Mouse (Mus musculus) liver, embryonic 14.5 days (tissue): ENCODE data around the gene Nup50. TPM values are rescaled to one million over a fixed set of nuclear protein-coding genes. Genes with fewer than 3 reads are reported as not detected.

Experiments used
- ATAC-seq: fragments of 200-750 bp; cut with Nextera tagmentation; 2 replicates; pipeline ENCODE4 v1.8.0; 2017; ENCODE audit warnings: moderate number of reproducible peaks, mild to moderate bottlenecking, moderate library complexity; ENCODE audit not compliant: insufficient read depth
- DNase-seq, 3 experiments: peaks; one replicate each; pipeline ENCODE4 v3.0.0-alpha.2; 2012 to 2013; ENCODE audit warnings: low read depth in 3 of 3, low spot score in 3 of 3
- H3K27ac ChIP-seq: fragments of 300-500 bp; sonication (generic); 2 replicates; pipeline ENCODE4 v1.5.1; 2014; ENCODE audit warnings: moderate library complexity, mild to moderate bottlenecking, control low read depth, inconsistent platforms
- H3K27me3 ChIP-seq: fragments of 300-500 bp; sonication (generic); 2 replicates; pipeline ENCODE4 v1.6.1; 2014; ENCODE audit warnings: mild to moderate bottlenecking, low read length, moderate library complexity; ENCODE audit not compliant: control insufficient read depth, insufficient read depth
- H3K36me3 ChIP-seq: fragments of 300-500 bp; sonication (generic); replicated peaks from 2 replicates; pipeline ENCODE4 v1.6.1; 2014; ENCODE audit warnings: low read depth; ENCODE audit not compliant: control insufficient read depth, insufficient read depth
- H3K4me1 ChIP-seq, 2 experiments: fragments of 200-500 bp in 1 of 2; fragments of 300-500 bp in 1 of 2; sonication (generic) in 1 of 2; replicated peaks; 2 replicates each; pipeline ENCODE4 v1.6.1; 2012 to 2014; ENCODE audit warnings: antibody characterized with exemption in 1 of 2, inconsistent platforms in 1 of 2, low read length in 1 of 2; ENCODE audit not compliant: control insufficient read depth in 2 of 2, insufficient read depth in 2 of 2
- H3K4me2 ChIP-seq: fragments of 300-500 bp; sonication (generic); 2 replicates; pipeline ENCODE4 v1.6.1; 2014; ENCODE audit warnings: low read depth, mild to moderate bottlenecking, control low read depth, moderate library complexity
- H3K4me3 ChIP-seq, 2 experiments: fragments of 200-500 bp in 1 of 2; fragments of 300-500 bp in 1 of 2; sonication (generic) in 1 of 2; 2 replicates each; pipeline ENCODE4 v1.5.1; 2012 to 2014; ENCODE audit warnings: low read depth in 2 of 2, low read length in 2 of 2, mild to moderate bottlenecking in 2 of 2, control low read depth in 1 of 2, inconsistent platforms in 1 of 2, moderate library complexity in 1 of 2; ENCODE audit not compliant: insufficient read depth in 1 of 2
- H3K9ac ChIP-seq: fragments of 300-500 bp; sonication (generic); replicated peaks from 2 replicates; pipeline ENCODE4 v1.6.1; 2014; ENCODE audit warnings: mild to moderate bottlenecking, control low read depth, moderate library complexity
- H3K9me3 ChIP-seq: fragments of 300-500 bp; sonication (generic); 2 replicates; pipeline ENCODE4 v1.6.1; 2016; ENCODE audit warnings: low read length, mixed read lengths; ENCODE audit not compliant: control insufficient read depth
- CTCF ChIP-seq: IDR thresholded peaks from 2 replicates; pipeline ENCODE4 v1.5.1; 2016; ENCODE audit warnings: antibody characterized with exemption, low read depth, control low read depth
- EP300 ChIP-seq: IDR thresholded peaks from 2 replicates; pipeline ENCODE4 v1.6.1; 2016; ENCODE audit warnings: antibody characterized with exemption, low read depth
- WGBS: fragments of 180-500 bp; shearing (Covaris S2); extraction: QIAGEN DNeasy Blood & Tissue Kit; methylation state at CpG from one replicate; pipeline ENCODE4 v1.1.7; 2014; ENCODE audit not compliant: insufficient replicate concordance; 5-methylcytosine and 5-hydroxymethylcytosine counted together
- polyA plus RNA-seq, 2 experiments: library from polyadenylated mRNA; depleted of rRNA in 1 of 2; stranded (reverse) in 1 of 2; unstranded in 1 of 2; fragments of >200 nt; fragmentation: Nextera tagmentation in 1 of 2; extraction: Ambion mirVana in 1 of 2; gene quantifications; 2 replicates each; pipeline versions ENCODE4 v1.2.1 to v1.2.3; 2012 to 2014

Nup50 gene
- polyA plus RNA-seq, 2 experiments: 11.8 to 22.7 TPM

DNA sequence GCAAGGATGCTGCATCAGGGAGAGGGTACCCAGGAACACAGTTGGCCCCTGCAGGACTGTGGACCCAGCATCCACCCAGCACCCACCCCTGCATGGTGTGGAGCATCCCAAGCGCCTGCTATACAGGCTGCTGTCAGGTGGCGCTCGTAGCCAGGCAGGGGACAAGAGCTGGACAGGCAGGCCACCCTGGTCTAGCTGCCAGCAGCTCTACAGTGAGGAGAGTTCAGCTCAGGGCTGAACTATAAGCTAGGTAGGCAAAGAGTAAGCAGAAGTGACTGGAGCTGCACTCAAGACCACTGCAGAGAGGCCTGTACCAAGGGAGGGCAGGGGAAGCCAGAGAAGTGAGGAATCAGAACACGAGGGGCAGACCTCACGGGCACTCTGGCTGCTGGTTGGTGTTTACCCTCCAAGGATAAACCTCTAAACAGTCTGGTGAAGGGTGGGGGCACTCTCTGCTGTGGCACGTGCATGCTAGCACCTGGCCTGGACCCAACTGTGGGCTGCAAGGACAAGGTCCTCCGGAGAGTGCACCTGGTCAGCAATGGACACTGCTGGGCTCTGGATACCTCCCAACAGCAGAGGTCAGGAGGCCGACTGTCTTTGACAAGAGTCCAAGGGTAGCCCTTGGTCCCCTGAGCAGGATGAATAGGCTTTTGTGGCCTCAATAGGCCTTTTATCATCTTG is 49.8 kb downstream of the Nup50 start:
- DNase-seq (no peak), ATAC-seq (peak; percentile 26; the same call in 1 of the 2 replicates)
- Histone ChIP-seq H3K4me3 (no peak overlapping the region), H3K4me2 (no peak overlapping the region), H3K4me1 (peaks cover 0 to 4% of the 10 kb centered on the region in 2 experiments; a peak in 1 of 4 replicates), H3K9ac (no peak overlapping the region), H3K9me3 (no peaks in the 10 kb centered on the region), H3K27me3 (no peaks in the 10 kb centered on the region), H3K27ac (no peak overlapping the region), H3K36me3 (no peaks in the 10 kb centered on the region)
- TF ChIP-seq CTCF: no peak
- TF ChIP-seq EP300: no peak
- 58% methylated on average over 8 of the region's 8 CpGs for WGBS

DNA sequence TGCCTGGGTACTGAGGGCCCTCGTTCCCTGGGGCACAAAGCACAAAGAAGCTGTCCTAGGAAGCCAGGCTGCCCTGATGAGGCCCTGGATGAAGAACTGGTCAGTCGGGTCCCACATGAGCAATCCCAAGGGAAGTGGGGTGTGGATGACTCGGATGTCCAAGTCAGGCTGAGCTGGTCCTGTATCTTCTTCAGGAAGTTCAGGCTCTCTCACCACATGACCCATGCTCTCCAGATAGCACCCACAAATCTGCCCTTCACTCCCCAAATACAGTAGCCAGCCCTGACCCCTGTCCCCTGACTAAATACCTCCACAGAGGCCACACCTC is 50.3 kb downstream of the Nup50 start:
- Histone ChIP-seq H3K9ac (no peak overlapping the region), H3K27me3 (no peaks in the 10 kb centered on the region), H3K36me3 (no peaks in the 10 kb centered on the region), H3K9me3 (no peaks in the 10 kb centered on the region), H3K4me2 (no peak overlapping the region), H3K27ac (no peak overlapping the region), H3K4me3 (no peak overlapping the region), H3K4me1 (peaks cover 0 to 4% of the 10 kb centered on the region in 2 experiments; a peak in 1 of 4 replicates)
- ATAC-seq (no peak), DNase-seq (no peak)
- 44% methylated on average over 3 of the region's 3 CpGs for WGBS
- TF ChIP-seq EP300: no peak
- TF ChIP-seq CTCF: no peak

DNA sequence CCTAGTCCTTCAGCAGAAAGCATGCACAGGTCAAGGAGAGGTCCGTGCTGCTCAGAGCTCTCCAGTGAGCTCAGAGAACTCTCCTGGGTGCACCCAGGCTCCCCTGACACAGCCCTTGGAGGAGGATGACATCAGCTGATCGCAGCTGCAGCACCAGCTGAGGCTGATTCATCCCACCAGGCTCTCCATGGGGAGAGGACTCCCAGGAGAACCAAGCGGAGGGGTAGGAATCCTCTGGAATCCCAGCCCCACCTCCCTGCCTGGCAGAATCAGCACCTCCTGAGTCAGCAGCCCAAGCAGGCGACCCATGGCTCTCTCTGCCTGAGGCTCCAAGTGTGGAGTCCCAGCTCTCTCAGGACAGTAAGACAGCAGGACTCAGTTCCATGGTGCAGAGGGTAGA is 52.5 kb downstream of the Nup50 start:
- no peaks in the 10 kb centered on the region for H3K27me3 ChIP-seq
- no peak overlapping the region for H3K27ac ChIP-seq
- H3K9ac ChIP-seq: no peak overlapping the region
- peaks cover 0 to 4% of the 10 kb centered on the region in 2 experiments; a peak in 1 of 4 replicates for H3K4me1 ChIP-seq
- no peak overlapping the region for H3K4me2 ChIP-seq
- 42% methylated on average over 4 of the region's 4 CpGs for WGBS
- no peak for ATAC-seq
- no peaks in the 10 kb centered on the region for H3K9me3 ChIP-seq
- TF ChIP-seq CTCF (no peak), EP300 (no peak)
- no peaks in the 10 kb centered on the region for H3K36me3 ChIP-seq
- no peak overlapping the region for H3K4me3 ChIP-seq
- no peak for DNase-seq

DNA sequence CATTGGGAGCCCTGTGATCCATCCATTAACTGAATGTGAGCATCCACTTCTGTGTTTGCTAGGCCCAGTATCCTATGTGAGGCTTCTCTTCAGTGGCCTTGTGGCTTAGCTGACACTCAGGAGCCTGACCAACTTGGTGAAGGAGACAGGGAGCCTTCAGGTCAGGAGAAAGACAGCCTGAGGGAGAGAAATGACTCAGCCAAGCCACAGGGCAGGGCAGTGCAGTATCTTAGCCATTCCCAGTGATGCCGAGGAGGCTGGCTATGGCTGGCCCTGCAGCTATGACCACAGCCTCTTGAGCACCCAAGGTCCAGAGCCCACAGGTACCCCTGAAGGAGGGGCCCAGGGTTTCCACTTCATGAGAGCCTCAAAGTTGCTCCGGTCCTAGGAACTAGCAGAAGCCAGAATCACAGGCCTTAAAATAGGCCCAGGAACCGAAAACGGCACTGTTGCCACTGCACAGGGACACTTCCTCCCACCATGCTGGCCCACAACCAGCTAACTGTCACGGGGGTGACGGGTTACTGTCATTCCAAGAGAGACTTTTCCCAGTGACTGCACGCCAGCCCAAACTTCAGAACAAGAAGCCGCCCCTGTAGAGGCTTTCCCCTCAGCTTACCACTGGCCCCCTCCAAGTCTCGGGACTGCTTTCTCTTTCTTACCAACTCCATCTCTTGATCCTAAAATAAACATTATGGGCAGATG is 58.5 kb downstream of the Nup50 start:
- H3K27ac ChIP-seq: no peak overlapping the region
- TF ChIP-seq EP300 (no peak), CTCF (no peak)
- H3K9ac ChIP-seq: no peak overlapping the region
- ATAC-seq (no peak), DNase-seq (no peak)
- 53% methylated on average over 9 of the region's 9 CpGs for WGBS
- no peaks in the 10 kb centered on the region for H3K9me3 ChIP-seq
- no peaks in the 10 kb centered on the region for H3K4me1 ChIP-seq
- H3K4me3 ChIP-seq: no peak overlapping the region
- no peaks in the 10 kb centered on the region for H3K36me3 ChIP-seq
- no peak overlapping the region for H3K4me2 ChIP-seq
- H3K27me3 ChIP-seq: peaks cover 1% of the 10 kb centered on the region; the same call in 1 of the 2 replicates

DNA sequence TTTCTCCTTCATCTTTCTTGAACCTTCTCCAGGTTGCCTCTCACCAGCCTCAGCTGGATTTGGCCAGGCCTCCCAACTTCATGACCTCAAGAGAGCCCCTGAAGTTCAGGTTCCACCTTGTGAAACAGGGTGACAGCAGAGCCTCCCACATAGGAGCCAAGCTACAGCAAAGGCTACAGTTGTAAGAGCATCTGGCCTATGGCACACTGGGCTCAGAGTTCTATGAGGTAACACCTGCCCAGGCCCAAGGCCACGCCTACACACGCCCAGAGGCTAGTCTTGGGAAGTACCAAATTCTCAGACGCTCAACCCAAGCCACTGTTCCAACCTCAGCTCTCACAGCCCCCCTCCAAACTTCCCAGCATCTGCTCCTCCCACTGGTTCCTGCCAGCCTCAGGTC is 59.7 kb downstream of the Nup50 start:
- ATAC-seq: no peak
- 39% methylated on average over 3 of the region's 3 CpGs for WGBS
- DNase-seq: no peak

More for the DNA sequence above, 59.7 kb downstream of the Nup50 start:
- no peaks in the 10 kb centered on the region for H3K9me3 ChIP-seq
- H3K4me3 ChIP-seq: no peak overlapping the region
- TF ChIP-seq CTCF (no peak), EP300 (no peak)
- H3K27me3 ChIP-seq: peaks cover 10% of the 10 kb centered on the region
- no peak overlapping the region for H3K27ac ChIP-seq
- no peaks in the 10 kb centered on the region for H3K36me3 ChIP-seq
- 0 out of 4 replicates have a peak, but pooled peaks cover 0 to 2% of the 10 kb centered on the region in 2 experiments for H3K4me1 ChIP-seq
- no peak overlapping the region for H3K4me2 ChIP-seq
- H3K9ac ChIP-seq: no peak overlapping the region
